Mouse (Mus musculus) thymus, adult 2 months (tissue): ENCODE data around the gene Plac8. TPM values are rescaled to one million over a fixed set of nuclear protein-coding genes. Genes with fewer than 3 reads are reported as not detected.

Experiments used
- DNase-seq: peaks from one replicate; pipeline ENCODE4 v3.0.0; 2021
- H3K27ac ChIP-seq: fragments of 200-500 bp; 2 replicates; pipeline ENCODE4 v1.5.1; 2012; ENCODE audit warnings: low read length, control low read depth; ENCODE audit not compliant: control insufficient read depth, insufficient read depth
- H3K27me3 ChIP-seq: fragments of 200-500 bp; 2 replicates; pipeline ENCODE4 v1.6.1; 2012; ENCODE audit warnings: mild to moderate bottlenecking, low read length, moderate library complexity, mixed read lengths; ENCODE audit not compliant: control insufficient read depth, insufficient read depth
- H3K36me3 ChIP-seq: fragments of 200-500 bp; 2 replicates; pipeline ENCODE4 v1.6.1; 2012; ENCODE audit warnings: mild to moderate bottlenecking, low read length, moderate library complexity; ENCODE audit not compliant: control insufficient read depth, insufficient read depth
- H3K4me1 ChIP-seq: fragments of 200-500 bp; replicated peaks from 2 replicates; pipeline ENCODE4 v1.6.1; 2012; ENCODE audit warnings: low read length; ENCODE audit not compliant: control insufficient read depth, insufficient read depth
- H3K4me3 ChIP-seq: fragments of 200-500 bp; 2 replicates; pipeline ENCODE4 v1.5.1; 2012; ENCODE audit warnings: mild to moderate bottlenecking, low read length, control low read depth, moderate library complexity; ENCODE audit not compliant: control insufficient read depth, insufficient read depth
- CTCF ChIP-seq: fragments of 200-500 bp; IDR thresholded peaks from 2 replicates; pipeline ENCODE4 v1.5.1; 2012; ENCODE audit warnings: mild to moderate bottlenecking, control low read depth, low read length, moderate library complexity, borderline replicate concordance; ENCODE audit not compliant: control insufficient read depth, poor library complexity, insufficient read depth; ENCODE audit errors: extremely low read depth
- POLR2A ChIP-seq: fragments of 200-500 bp; IDR thresholded peaks from 2 replicates; pipeline ENCODE4 v1.6.1; 2012; ENCODE audit warnings: mild to moderate bottlenecking, low read length, control low read depth, moderate library complexity; ENCODE audit not compliant: control insufficient read depth, poor library complexity, insufficient read depth; ENCODE audit errors: extremely low read depth
- WGBS: fragments of 180-500 bp; shearing (Covaris S2); methylation state at CpG from one replicate; pipeline ENCODE4 v1.1.7; 2018; 5-methylcytosine and 5-hydroxymethylcytosine counted together
- polyA plus RNA-seq: library from polyadenylated mRNA; depleted of rRNA; stranded (reverse); fragments of >200 nt; gene quantifications from 2 replicates; pipeline ENCODE4 v1.2.3, GENCODE M21; 2012; rRNA removed

Gene Plac8
- polyA plus RNA-seq, 1 experiment = 153 TPM

DNA sequence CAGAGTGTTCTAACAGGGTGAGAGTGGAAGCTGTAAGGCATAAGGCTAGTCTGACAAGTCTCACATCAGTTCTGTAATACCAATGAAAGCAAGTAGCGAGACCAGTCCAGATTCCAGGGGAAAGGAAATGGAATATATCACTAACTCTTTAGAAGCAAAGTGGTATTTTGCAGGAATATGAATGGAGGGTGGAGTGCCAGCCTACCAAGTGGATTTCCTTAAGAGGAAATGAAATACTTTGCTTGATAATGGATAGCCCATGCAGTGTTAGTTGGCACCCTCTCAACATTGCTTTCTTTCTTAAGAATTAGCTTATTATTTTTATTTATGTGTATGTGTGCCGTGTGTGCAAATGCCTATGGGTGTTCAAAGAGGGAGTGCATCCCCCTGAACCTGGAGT lies 51.8 kb downstream of the Plac8 start:
- H3K4me1 ChIP-seq = peaks cover 7% of the 10 kb centered on the region
- no peaks in the 10 kb centered on the region for H3K36me3 ChIP-seq
- 100% methylated on average over 2 of the region's 2 CpGs for WGBS

DNA sequence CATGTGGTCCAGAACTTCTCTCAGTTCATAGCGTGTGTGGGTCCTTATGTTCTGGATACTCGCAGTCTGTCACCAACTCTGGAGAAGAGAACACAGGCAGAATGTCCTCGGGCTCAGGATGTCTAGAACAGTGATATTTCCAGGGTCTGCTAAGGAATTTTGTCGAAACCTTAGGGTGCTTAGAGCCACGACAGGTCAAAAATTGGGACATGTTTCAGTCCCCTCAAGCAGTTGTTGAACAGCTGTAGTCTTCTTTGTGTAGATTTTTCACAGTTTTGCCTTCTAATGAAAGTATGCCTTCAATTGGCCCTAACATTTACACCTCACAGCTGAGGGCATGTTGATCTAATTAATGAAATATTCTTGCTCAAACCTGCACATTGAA lies 53.0 kb downstream of the Plac8 start:
- WGBS = 10% methylated on average over 5 of the region's 5 CpGs
- TF ChIP-seq POLR2A (no peak), CTCF (no peak)
- H3K27me3 ChIP-seq = no peaks in the 10 kb centered on the region
- peaks cover 5% of the 10 kb centered on the region; the same call in 1 of the 2 replicates for H3K4me1 ChIP-seq
- peak overlapping the region; percentile 66 for H3K4me3 ChIP-seq
- no peaks in the 10 kb centered on the region for H3K36me3 ChIP-seq
- DNase-seq = no peak
- no peak overlapping the region for H3K27ac ChIP-seq

More for the DNA sequence above, 51.8 kb downstream of the Plac8 start:
- Histone ChIP-seq H3K4me3 (no peak overlapping the region), H3K27ac (no peak overlapping the region), H3K27me3 (no peaks in the 10 kb centered on the region)
- TF ChIP-seq POLR2A (no peak), CTCF (no peak)
- no peak for DNase-seq

GRCm38 (mm10) chr5:100518049-100519026 lies 53.7 kb downstream of the Plac8 start, which contains the start of gene Cops4:
Gene Cops4, plus strand, starts transcription at chr5:100518309.
- no peaks in the 10 kb centered on the region for H3K36me3 ChIP-seq
- peak; percentile 99 for DNase-seq
- TF ChIP-seq CTCF (peak; percentile 40; the same call in 1 of the 2 replicates), POLR2A (no peak)
- no peaks in the 10 kb centered on the region for H3K27me3 ChIP-seq
- peak within 1 kb of the TSS; percentile 66 for H3K4me3 ChIP-seq
- peak within 1 kb of the TSS; percentile 21; the same call in 1 of the 2 replicates for H3K27ac ChIP-seq
- H3K4me1 ChIP-seq = peaks cover 5% of the 10 kb centered on the region; the same call in 1 of the 2 replicates
- WGBS = under 1% methylated on average over 64 of the region's 64 CpGs

GRCm38 (mm10) chr5:100512576-100512975 lies 59.5 kb downstream of the Plac8 start:
- peaks cover 5% of the 10 kb centered on the region; the same call in 1 of the 2 replicates for H3K4me1 ChIP-seq
- DNase-seq = no peak
- H3K27ac ChIP-seq = no peak overlapping the region
- TF ChIP-seq POLR2A (no peak), CTCF (no peak)
- H3K36me3 ChIP-seq = no peaks in the 10 kb centered on the region
- no peak overlapping the region for H3K4me3 ChIP-seq
- H3K27me3 ChIP-seq = no peaks in the 10 kb centered on the region

GRCm38 (mm10) chr5:100509247-100509646 lies 62.8 kb downstream of the Plac8 start:
- TF ChIP-seq CTCF (no peak), POLR2A (no peak)
- Histone ChIP-seq H3K36me3 (no peaks in the 10 kb centered on the region), H3K27ac (no peak overlapping the region), H3K4me3 (no peak overlapping the region), H3K4me1 (peaks cover 4% of the 10 kb centered on the region; the same call in 1 of the 2 replicates), H3K27me3 (no peaks in the 10 kb centered on the region)
- 24% methylated on average over 11 of the region's 11 CpGs for WGBS
- DNase-seq = no peak

Other genes starting within 250 kb of the Plac8 start
- gene Sec31a, start 156.0 kb downstream of the Plac8 start, polyA plus RNA-seq = 222 and 264 TPM in 2 replicates
- 12.7 and 15.6 TPM in 2 replicates for gene Lin54, start 71.6 kb downstream of the Plac8 start, polyA plus RNA-seq
- gene Cops4, start 53.9 kb downstream of the Plac8 start, polyA plus RNA-seq = 24.8 and 26.7 TPM in 2 replicates
- gene Coq2, start 102.9 kb upstream of the Plac8 start, polyA plus RNA-seq = 90.2 and 114 TPM in 2 replicates
- gene Hpse, start 147.5 kb upstream of the Plac8 start, polyA plus RNA-seq = 3.1 and 4.7 TPM in 2 replicates
- 13.7 and 15.6 TPM in 2 replicates for gene Helq, start 226.4 kb upstream of the Plac8 start, polyA plus RNA-seq
- gene Mrps18c, start 226.4 kb upstream of the Plac8 start, polyA plus RNA-seq = 19.4 and 21.0 TPM in 2 replicates
- gene Abraxas1, start 248.7 kb upstream of the Plac8 start, polyA plus RNA-seq = 7.9 and 9.4 TPM in 2 replicates